Mouse (Mus musculus) megakaryocyte, embryonic 14.5 days (primary cell): ENCODE measurements around the gene Vcp.

Source experiments
- FLI1 ChIP-seq: IDR thresholded peaks from 2 replicates; pipeline ENCODE4 v1.6.1; 2012; ENCODE audit warnings: low read length, inconsistent platforms, mixed read lengths
- GATA1 ChIP-seq: IDR thresholded peaks from 3 replicates; pipeline ENCODE4 v1.6.1; 2012; ENCODE audit warnings: mixed read lengths, low read length, inconsistent platforms, borderline replicate concordance

DNA sequence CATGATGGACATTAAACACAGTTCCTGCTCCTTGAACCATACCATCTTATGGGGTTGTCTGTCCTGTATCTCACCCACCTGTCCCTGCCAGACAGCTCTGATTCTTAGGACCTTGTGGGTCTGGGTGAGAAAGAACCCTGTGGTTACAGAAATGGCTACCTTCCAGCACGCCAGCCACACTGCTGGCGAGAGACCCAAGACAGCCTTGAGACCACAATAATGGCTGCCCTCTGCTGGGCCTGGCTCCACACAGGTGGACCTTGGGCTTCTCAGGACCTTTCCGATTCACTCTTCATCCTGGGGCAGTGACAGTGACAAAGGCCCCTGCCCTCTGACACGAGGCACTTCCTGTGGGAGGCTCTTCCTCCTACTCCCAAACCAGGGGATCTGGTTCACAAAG is 40.9 kb downstream of the Vcp start:
- no peak for TF ChIP-seq GATA1
- TF ChIP-seq FLI1: no peak
